Mouse (Mus musculus) heart, postnatal 36 days (tissue): ENCODE results near the gene Fam160a1. TPM values are rescaled to one million over a fixed set of nuclear protein-coding genes. Genes with fewer than 3 reads are reported as not detected.

ENCODE experiments used
- DNase-seq, 2 experiments: peaks; one replicate each; pipeline ENCODE4 v3.0.0; 2021 to 2022
- intact Hi-C: fragments of 180-260 bp; cut with DNase I; formaldehyde crosslinking; loops from one replicate; pipeline ENCODE4 v1.15.1; 2025
- total RNA-seq, 2 experiments: library from RNA; stranded (reverse); gene quantifications; 2 replicates each; pipeline ENCODE4 v1.2.3; 2021

The Fam160a1 gene
- total RNA-seq, 2 experiments from 2014 or later: 46.4 to 67.6 TPM

DNA sequence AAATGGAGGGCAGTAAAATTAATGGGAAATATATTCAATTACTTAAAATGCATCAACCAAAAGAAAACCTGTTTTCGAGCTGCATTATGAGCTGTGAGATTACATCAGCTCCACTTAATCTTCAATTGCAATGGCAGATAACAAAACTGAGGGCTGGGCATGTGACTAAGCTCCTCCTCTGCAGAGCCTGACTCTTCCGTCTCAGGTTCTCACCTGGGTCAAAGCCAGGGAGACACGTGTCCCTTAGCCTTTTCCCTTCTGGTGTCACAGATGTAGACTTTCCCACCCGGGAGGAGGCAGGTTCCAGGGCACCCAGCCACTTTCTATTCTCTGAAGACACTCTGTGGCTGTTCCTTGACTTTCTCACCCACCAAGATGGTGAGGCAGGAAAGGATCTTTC lies 12.0 kb upstream of the Fam160a1 start:
- DNase-seq: no peak
- intact Hi-C loops: no loop called here

- intact Hi-C loops: no loop called here
These were observed 10.7 kb upstream of the Fam160a1 start for GRCm38 (mm10) chr3:85827815-85828214.

DNA sequence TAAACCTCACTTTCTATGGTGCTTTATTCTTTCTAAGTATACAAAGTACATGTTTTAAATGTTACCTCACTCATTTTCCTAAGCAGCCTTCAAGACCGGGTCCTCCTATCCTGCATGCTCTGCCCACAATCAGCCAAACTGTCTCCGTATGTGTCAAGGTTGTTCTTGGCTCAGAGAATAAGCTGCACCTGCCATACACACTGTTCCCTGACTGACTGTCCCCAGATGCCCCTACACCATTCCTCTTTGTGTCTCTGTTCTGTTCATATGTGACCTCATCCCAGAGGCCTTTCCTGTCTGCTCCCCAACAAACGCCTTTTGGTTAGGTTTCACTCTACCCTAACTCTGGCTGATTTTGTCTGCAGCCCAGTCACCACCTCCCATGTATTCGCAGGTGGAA lies 10.2 kb upstream of the Fam160a1 start:
- intact Hi-C loops: no loop called here
- peak in 1 of 2 experiments; percentile 16 for DNase-seq

More at GRCm38 (mm10) chr3:85827815-85828214, 10.7 kb upstream of the Fam160a1 start:
- DNase-seq: no peak

GRCm38 (mm10) chr3:85820839-85821548 lies 3.9 kb upstream of the Fam160a1 start:
- intact Hi-C loops: no loop called here
- no peak for DNase-seq

DNA sequence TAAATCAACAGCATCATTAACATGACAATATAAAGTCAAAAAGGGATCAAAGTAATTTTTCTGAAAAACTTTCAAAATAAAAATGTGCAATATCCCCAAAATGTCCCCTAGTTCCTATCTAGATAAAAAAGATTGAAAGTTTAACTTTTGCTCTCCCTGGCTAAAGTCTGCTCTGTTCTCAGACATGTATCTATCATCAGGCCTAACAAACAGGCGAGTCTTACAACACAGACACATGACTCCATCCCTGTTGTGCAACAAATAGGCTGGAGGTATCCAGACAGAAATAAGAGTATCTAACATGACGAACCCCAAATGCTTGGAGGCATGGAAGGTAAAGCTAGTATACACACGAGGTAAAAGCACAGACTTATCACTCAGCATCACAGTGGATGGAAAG lies 2.2 kb upstream of the Fam160a1 start:
- DNase-seq: no peak
- intact Hi-C loops: no loop called here

GRCm38 (mm10) chr3:85814241-85814640 lies 2.9 kb downstream of the Fam160a1 start:
- intact Hi-C loops: loop anchor here (5.0 kb wide), 1 partner anchor 43 kb away; no protein-coding TSS in a partner anchor
- DNase-seq: peak in 1 of 2 experiments; percentile 15

- peak in 1 of 2 experiments; percentile 24 for DNase-seq
- intact Hi-C loops: loop anchor here (5.0 kb wide), 1 partner anchor 44 kb away; no protein-coding TSS in a partner anchor
These were observed 3.7 kb downstream of the Fam160a1 start for GRCm38 (mm10) chr3:85813101-85814014.

- intact Hi-C loops: loop anchor here (5.0 kb wide), 1 partner anchor 45 kb away; no protein-coding TSS in a partner anchor
- no peak for DNase-seq
These were observed 5.1 kb downstream of the Fam160a1 start for GRCm38 (mm10) chr3:85812010-85812409.

DNA sequence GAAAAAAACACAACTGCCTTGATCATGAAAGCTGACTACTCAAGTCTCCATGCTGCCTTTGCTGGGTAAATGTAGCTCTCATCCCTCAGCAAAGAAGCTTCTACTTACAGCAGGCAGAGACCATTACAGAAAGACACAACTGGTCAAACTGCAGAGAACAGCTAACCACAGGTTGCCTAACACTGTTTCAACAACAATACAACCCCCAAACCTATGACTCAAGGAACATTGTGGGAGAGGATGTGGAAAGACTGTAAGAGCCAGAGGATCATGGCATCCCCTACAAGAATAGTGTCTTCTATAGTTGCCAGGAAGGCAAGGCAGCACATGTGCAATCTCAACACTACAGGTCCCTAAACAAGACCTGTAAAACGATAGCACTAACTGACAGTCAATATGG lies 23.9 kb downstream of the Fam160a1 start:
- DNase-seq: no peak
- intact Hi-C loops: no loop called here

GRCm38 (mm10) chr3:85789748-85790147 lies 27.3 kb downstream of the Fam160a1 start:
- intact Hi-C loops: no loop called here
- no peak for DNase-seq

- intact Hi-C loops: no loop called here
- DNase-seq: no peak
These were observed 30.6 kb downstream of the Fam160a1 start for GRCm38 (mm10) chr3:85786501-85786900.

DNA sequence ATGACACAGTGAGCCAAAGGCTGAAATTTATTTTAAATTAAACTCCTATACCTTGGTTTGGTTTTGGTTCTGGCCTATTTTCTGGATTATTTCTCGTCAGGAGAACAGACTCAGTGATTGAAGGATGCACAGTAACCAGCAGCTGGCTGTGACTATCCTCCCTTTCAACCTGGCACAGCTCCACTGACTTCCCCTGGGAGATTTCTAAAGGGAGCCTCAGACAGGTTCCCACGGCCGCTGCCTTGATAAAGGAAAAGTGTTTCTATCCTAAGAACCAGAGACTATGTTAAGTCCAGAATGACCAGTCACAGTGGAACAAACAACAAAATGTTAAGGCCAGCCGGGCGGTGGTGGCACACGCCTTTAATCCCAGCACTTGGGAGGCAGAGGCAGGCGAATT lies 36.2 kb downstream of the Fam160a1 start:
- intact Hi-C loops: no loop called here
- DNase-seq: peak in 1 of 2 experiments; percentile 32

GRCm38 (mm10) chr3:85780332-85780731 lies 36.8 kb downstream of the Fam160a1 start:
- DNase-seq: no peak
- intact Hi-C loops: no loop called here

- intact Hi-C loops: no loop called here
- no peak for DNase-seq
These were observed 39.2 kb downstream of the Fam160a1 start for GRCm38 (mm10) chr3:85777841-85778240.

DNA sequence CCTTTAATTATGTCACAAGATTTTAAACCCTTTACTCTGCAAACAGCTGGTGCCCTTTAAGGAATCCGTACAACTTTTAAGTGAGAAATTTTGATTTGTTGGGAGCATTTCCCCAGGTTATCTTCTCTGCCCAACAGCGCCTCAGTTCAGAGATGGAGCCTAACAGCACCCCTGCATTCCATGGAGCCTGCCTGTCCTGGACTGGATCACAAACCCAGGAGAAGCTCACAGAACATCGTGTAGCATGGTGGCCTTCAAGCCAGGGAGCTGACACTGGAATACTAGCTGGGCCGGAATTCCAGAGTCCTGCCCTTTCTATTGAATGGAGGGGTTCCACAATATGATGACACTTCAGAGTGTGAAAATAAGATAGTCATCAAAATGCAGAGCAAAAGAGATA lies 39.7 kb downstream of the Fam160a1 start:
- DNase-seq: no peak
- intact Hi-C loops: no loop called here

DNA sequence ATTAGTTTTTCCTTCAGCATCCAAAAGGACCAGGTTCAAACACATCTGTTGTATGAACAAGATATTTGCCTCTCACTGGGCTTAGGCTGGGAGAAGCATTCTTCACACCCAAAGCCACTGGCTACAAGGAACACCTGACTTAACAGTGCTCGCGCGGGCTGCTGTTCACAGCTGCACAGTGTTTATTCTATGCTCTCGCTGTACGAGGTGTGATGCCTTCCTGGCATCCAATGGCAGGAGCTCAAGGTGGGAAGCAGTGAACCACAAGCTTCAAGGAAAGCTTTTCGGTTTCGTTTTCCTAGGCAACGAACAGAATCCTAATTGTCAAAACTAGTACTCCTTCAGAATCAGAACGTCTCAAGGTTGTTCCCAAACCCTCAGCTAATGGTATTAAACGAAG lies 40.4 kb downstream of the Fam160a1 start:
- DNase-seq: no peak
- intact Hi-C loops: no loop called here

- DNase-seq: no peak
- intact Hi-C loops: no loop called here
These were observed 41.0 kb downstream of the Fam160a1 start for GRCm38 (mm10) chr3:85776126-85776525.

GRCm38 (mm10) chr3:85773886-85774285 lies 43.2 kb downstream of the Fam160a1 start:
- intact Hi-C loops: no loop called here
- DNase-seq: peak in 1 of 2 experiments; percentile 15

- DNase-seq: no peak
- intact Hi-C loops: no loop called here
These were observed 43.7 kb downstream of the Fam160a1 start for GRCm38 (mm10) chr3:85773425-85773824.

- no peak for DNase-seq
- intact Hi-C loops: no loop called here
These were observed 52.2 kb downstream of the Fam160a1 start for GRCm38 (mm10) chr3:85764937-85765337.
